Mouse (Mus musculus): Measurements from ENCODE around the gene B4galt4. TPM values are rescaled to one million over a fixed set of nuclear protein-coding genes. Genes with fewer than 3 reads are reported as not detected.
"Not testable (repeated sequence)": the region's sequence is repeated elsewhere in the genome, so short reads cannot be mapped to it uniquely, and the experiment has no call there.

The B4galt4 gene
- polyA plus RNA-seq, 1 experiment, result 17.1 TPM

DNA sequence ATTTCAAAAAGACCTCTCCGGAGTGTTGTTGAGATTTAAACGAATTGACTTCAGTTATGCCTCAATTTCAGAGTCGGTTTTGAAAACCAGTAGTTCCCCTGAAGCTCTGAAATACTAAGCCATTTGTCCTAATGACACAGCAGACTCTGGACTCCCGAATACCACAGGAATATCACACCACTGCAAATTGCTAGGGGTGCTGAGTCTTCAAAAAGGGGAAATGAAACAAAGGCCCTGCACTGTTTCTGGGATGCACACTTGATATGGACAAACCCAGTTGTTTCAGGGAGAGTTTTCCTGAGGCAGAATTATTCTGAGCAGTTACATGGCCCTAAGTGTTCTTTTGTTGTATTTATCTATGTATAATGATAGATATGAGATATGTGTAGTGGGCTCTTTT, 30.8 kb upstream of the B4galt4 start:
- no peak for TF ChIP-seq CTCF (IDR thresholded peaks at IDR 0.05; ENCODE audit: low read depth, low read length)
- TF ChIP-seq POLR2A (IDR thresholded peaks at IDR 0.05; ENCODE audit: insufficient read depth, low read length), result no peak
- TF ChIP-seq EP300 (IDR thresholded peaks at IDR 0.05; ENCODE audit: insufficient read depth, low read depth, low read length), result no peak

DNA sequence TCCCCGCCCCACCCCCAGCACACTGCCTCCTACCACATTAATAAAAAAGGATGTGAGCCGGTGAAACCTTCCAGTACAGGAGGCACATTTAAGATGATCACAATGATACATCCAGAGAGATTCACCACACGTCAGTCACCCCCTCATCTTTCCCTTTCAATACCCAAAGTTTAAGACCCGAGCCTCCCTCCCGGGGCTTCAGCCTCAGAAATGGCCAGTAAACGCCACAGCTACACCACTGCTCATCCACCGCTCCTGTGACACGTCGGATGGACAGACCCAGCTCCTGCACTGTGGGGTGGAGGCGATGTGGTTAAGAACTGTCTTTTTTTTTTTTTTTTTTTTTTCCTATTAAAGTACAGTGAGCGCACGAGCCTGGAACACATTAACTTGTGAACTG, 30.0 kb upstream of the B4galt4 start:
- Histone ChIP-seq H3K27ac (ENCODE audit: insufficient read depth, low read length) (no peak overlapping the region), H3K4me1 (ENCODE audit: control insufficient read depth, insufficient read depth, low read length) (peaks cover 1% of the 10 kb centered on the region), H3K4me3 (ENCODE audit: low read depth, low read length) (peak overlapping the region; percentile 43), H3K9me3 (replicated peaks; ENCODE audit: control insufficient read depth, insufficient read depth, low read length, poor library complexity, severe bottlenecking) (no peaks in the 10 kb centered on the region), H3K36me3 (ENCODE audit: control insufficient read depth, insufficient read depth, low read length, poor library complexity, severe bottlenecking) (no peaks in the 10 kb centered on the region), H3K27me3 (ENCODE audit: control insufficient read depth, insufficient read depth, low read length, poor library complexity, severe bottlenecking) (no peaks in the 10 kb centered on the region; the same call in 1 of the 2 replicates), H3K9ac (ENCODE audit: low read depth, poor library complexity, severe bottlenecking) (peak overlapping the region; percentile 65)
- no peak for TF ChIP-seq EP300 (IDR thresholded peaks at IDR 0.05; ENCODE audit: insufficient read depth, low read depth, low read length)
- TF ChIP-seq POLR2A (IDR thresholded peaks at IDR 0.05; ENCODE audit: insufficient read depth, low read length), result no peak
- TF ChIP-seq CTCF (IDR thresholded peaks at IDR 0.05; ENCODE audit: low read depth, low read length), result no peak

More for the DNA sequence above, 30.8 kb upstream of the B4galt4 start:
- H3K36me3 ChIP-seq (ENCODE audit: control insufficient read depth, insufficient read depth, low read length, poor library complexity, severe bottlenecking), result no peaks in the 10 kb centered on the region
- no peak overlapping the region for H3K9ac ChIP-seq (ENCODE audit: low read depth, poor library complexity, severe bottlenecking)
- H3K27me3 ChIP-seq (ENCODE audit: control insufficient read depth, insufficient read depth, low read length, poor library complexity, severe bottlenecking), result no peaks in the 10 kb centered on the region; the same call in 1 of the 2 replicates
- peaks cover 1% of the 10 kb centered on the region for H3K4me1 ChIP-seq (ENCODE audit: control insufficient read depth, insufficient read depth, low read length)
- H3K27ac ChIP-seq (ENCODE audit: insufficient read depth, low read length), result no peak overlapping the region
- H3K9me3 ChIP-seq (replicated peaks; ENCODE audit: control insufficient read depth, insufficient read depth, low read length, poor library complexity, severe bottlenecking), result no peaks in the 10 kb centered on the region
- no peak overlapping the region for H3K4me3 ChIP-seq (ENCODE audit: low read depth, low read length)

DNA sequence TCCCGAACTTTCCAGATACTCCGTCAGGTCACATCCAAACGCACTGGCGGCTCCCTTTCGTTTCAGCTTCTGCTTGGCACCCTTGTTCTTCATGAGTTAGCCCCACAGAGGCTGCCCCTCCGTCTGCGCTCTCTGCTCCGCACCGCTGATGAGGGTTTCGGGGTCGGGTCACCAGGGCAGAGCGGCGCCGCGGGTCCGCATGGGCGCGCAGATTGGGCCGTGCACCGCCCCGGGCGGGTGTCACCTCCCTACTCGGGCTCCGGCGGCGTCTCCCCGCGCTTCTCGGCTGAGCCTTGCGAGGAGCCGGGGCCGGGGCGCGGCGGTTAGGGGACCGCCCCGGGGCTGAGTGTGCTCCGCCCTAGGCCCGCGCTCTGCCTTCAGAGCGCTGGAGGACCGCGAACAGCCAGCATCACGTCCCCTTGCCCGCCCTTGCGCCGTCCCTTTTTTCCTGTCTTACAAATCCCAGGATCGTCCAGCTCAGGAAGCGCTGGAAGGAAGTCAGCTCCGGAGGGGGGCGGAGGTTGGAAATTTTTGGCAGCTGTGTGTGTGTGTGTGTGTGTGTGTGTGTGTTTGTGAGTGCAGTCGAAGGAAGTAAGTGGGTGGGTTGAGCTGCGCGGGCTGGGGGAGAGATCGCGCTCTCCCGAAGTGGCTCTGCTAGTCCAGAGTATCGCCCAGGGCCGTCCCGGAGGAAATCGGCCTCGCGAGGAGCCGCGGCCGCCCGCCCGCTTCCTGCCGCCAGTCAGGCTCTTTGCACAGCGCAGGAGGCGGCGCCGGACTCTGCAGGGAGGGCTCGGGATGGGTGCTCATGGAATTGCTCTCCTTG, 29.3 kb upstream of the B4galt4 start, which contains the start of gene Arhgap31:
Arhgap31 (minus strand) TSS at position 694 of the 823 bp plus-strand sequence.
- no peak for TF ChIP-seq POLR2A (IDR thresholded peaks at IDR 0.05; ENCODE audit: insufficient read depth, low read length)
- TF ChIP-seq CTCF (IDR thresholded peaks at IDR 0.05; ENCODE audit: low read depth, low read length), result no peak
- no peak for TF ChIP-seq EP300 (IDR thresholded peaks at IDR 0.05; ENCODE audit: insufficient read depth, low read depth, low read length)
- Histone ChIP-seq H3K27ac (ENCODE audit: insufficient read depth, low read length) (no peak within 1 kb of the TSS), H3K4me1 (ENCODE audit: control insufficient read depth, insufficient read depth, low read length) (peaks cover 1% of the 10 kb centered on the region), H3K4me3 (ENCODE audit: low read depth, low read length) (peak within 1 kb of the TSS; percentile 79), H3K9ac (ENCODE audit: low read depth, poor library complexity, severe bottlenecking) (peak within 1 kb of the TSS; percentile 65), H3K9me3 (replicated peaks; ENCODE audit: control insufficient read depth, insufficient read depth, low read length, poor library complexity, severe bottlenecking) (no peaks in the 10 kb centered on the region), H3K36me3 (ENCODE audit: control insufficient read depth, insufficient read depth, low read length, poor library complexity, severe bottlenecking) (no peaks in the 10 kb centered on the region), H3K27me3 (ENCODE audit: control insufficient read depth, insufficient read depth, low read length, poor library complexity, severe bottlenecking) (no peaks in the 10 kb centered on the region; the same call in 1 of the 2 replicates)

DNA sequence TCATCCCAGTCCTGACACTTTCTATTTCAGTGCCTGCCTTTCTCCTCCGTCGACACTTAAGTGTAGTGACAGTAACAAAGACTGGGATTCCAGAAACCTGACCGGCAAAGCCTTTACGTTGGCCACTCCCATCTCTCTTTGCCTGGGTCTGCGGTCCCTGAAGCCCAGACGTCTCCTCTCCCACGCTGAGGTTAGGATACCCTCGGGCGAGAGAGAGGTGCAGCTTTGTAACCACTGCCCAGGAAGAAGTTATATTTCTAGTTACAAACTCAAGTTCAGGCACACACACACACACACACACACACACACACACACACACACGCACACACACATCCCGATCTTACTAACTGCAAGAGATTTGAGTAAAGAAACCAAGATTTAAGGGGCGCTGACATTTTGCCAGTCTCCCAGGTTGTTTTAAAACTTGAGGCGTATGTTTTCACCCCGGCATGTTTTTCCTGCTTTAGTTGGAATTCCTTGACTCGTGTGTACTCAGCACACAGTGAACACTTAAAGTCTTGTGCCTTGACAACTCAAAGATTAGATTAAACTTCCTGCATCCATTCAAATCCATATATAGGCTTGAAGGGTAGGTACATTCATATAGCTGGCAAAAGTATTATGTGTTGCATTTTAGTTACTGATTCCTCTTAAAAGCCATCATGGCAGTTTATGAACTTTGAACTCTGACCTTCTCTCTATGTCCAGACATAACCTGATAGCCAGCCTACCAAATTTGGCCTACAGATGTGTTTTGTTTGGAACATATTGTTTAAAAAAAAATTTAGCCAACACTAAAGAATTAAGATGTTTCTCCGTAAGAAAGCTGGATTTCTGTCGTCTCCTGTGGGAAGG, 28.4 kb upstream of the B4galt4 start:
- Histone ChIP-seq H3K4me1 (ENCODE audit: control insufficient read depth, insufficient read depth, low read length) (peaks cover 1% of the 10 kb centered on the region), H3K9ac (ENCODE audit: low read depth, poor library complexity, severe bottlenecking) (no peak overlapping the region), H3K9me3 (replicated peaks; ENCODE audit: control insufficient read depth, insufficient read depth, low read length, poor library complexity, severe bottlenecking) (no peaks in the 10 kb centered on the region), H3K4me3 (ENCODE audit: low read depth, low read length) (peak overlapping the region; percentile 79), H3K36me3 (ENCODE audit: control insufficient read depth, insufficient read depth, low read length, poor library complexity, severe bottlenecking) (no peaks in the 10 kb centered on the region), H3K27me3 (ENCODE audit: control insufficient read depth, insufficient read depth, low read length, poor library complexity, severe bottlenecking) (no peaks in the 10 kb centered on the region; the same call in 1 of the 2 replicates), H3K27ac (ENCODE audit: insufficient read depth, low read length) (no peak overlapping the region)
- TF ChIP-seq POLR2A (IDR thresholded peaks at IDR 0.05; ENCODE audit: insufficient read depth, low read length), result no peak
- TF ChIP-seq EP300 (IDR thresholded peaks at IDR 0.05; ENCODE audit: insufficient read depth, low read depth, low read length), result no peak
- TF ChIP-seq CTCF (IDR thresholded peaks at IDR 0.05; ENCODE audit: low read depth, low read length), result no peak

DNA sequence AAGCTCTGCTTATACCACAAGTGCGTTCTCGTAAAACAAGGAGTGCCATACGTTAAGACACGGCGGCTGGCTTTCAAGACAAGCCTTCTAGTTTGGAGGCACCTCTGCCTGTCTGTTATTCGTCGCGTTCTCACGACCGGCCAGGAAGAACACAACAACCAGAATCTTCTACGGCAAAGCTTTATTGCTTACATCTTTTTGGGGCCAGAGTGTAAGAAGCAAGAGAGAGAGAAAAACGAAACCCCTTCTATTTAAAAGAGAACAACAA, 27.9 kb upstream of the B4galt4 start:
- H3K9me3 ChIP-seq (replicated peaks; ENCODE audit: control insufficient read depth, insufficient read depth, low read length, poor library complexity, severe bottlenecking); H3K27ac ChIP-seq (ENCODE audit: insufficient read depth, low read length); H3K27me3 ChIP-seq (ENCODE audit: control insufficient read depth, insufficient read depth, low read length, poor library complexity, severe bottlenecking); H3K36me3 ChIP-seq (ENCODE audit: control insufficient read depth, insufficient read depth, low read length, poor library complexity, severe bottlenecking); H3K4me1 ChIP-seq (ENCODE audit: control insufficient read depth, insufficient read depth, low read length); H3K4me3 ChIP-seq (ENCODE audit: low read depth, low read length); H3K9ac ChIP-seq (ENCODE audit: low read depth, poor library complexity, severe bottlenecking): not testable (repeated sequence)

DNA sequence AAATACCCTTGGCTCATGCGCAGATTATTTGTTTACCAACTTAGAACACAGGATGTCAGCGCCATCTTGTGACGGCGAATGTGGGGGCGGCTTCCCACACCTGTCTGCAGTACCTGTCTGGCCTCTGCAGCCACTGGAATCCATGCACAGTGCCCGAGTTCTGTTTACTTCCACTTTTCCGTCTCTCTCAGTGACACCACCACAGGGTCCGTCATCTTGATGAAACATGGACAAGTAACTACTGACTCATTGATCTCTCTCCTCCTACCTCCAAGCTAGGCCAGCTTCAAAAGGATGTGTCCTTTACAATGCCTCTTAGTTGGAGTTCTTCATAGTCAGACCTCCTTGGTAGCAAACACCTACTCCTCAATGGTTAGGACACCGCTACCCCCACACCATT, 20.7 kb upstream of the B4galt4 start:
- no peak overlapping the region for H3K9ac ChIP-seq (ENCODE audit: low read depth, poor library complexity, severe bottlenecking)
- H3K4me1 ChIP-seq (ENCODE audit: control insufficient read depth, insufficient read depth, low read length), result no peaks in the 10 kb centered on the region
- no peak overlapping the region for H3K27ac ChIP-seq (ENCODE audit: insufficient read depth, low read length)
- H3K9me3 ChIP-seq (replicated peaks; ENCODE audit: control insufficient read depth, insufficient read depth, low read length, poor library complexity, severe bottlenecking), result peaks cover 8% of the 10 kb centered on the region
- H3K27me3 ChIP-seq (ENCODE audit: control insufficient read depth, insufficient read depth, low read length, poor library complexity, severe bottlenecking), result no peaks in the 10 kb centered on the region
- H3K36me3 ChIP-seq (ENCODE audit: control insufficient read depth, insufficient read depth, low read length, poor library complexity, severe bottlenecking), result no peaks in the 10 kb centered on the region
- TF ChIP-seq EP300 (IDR thresholded peaks at IDR 0.05; ENCODE audit: insufficient read depth, low read depth, low read length), result no peak
- TF ChIP-seq POLR2A (IDR thresholded peaks at IDR 0.05; ENCODE audit: insufficient read depth, low read length), result no peak
- no peak for TF ChIP-seq CTCF (IDR thresholded peaks at IDR 0.05; ENCODE audit: low read depth, low read length)
- H3K4me3 ChIP-seq (ENCODE audit: low read depth, low read length), result no peak overlapping the region

Data from ES-Bruce4 (cell line).